Mouse (Mus musculus) cerebellum, adult 2 months (tissue): ENCODE measurements at regions not wholly inside any gene's neighbourhood (a gene's known extent, or its start where the extent isn't known, plus 50 kb on each side); places are given as distances from the start of the nearest gene placed in this dataset.

Experiments
- CTCF ChIP-seq: fragments of 200-500 bp; IDR thresholded peaks from 2 replicates; pipeline ENCODE4 v1.5.1; 2011; ENCODE audit warnings: low read depth, mild to moderate bottlenecking, control low read depth, low read length, moderate library complexity, borderline replicate concordance; ENCODE audit not compliant: insufficient read depth
- POLR2A ChIP-seq: fragments of 200-500 bp; IDR thresholded peaks from 2 replicates; pipeline ENCODE4 v1.6.1; 2011; ENCODE audit warnings: low read length, control low read depth, borderline replicate concordance; ENCODE audit not compliant: insufficient read depth

GRCm38 (mm10) chr19:52768117-52768516, 271.9 kb downstream of the Xpnpep1 start:
- TF ChIP-seq POLR2A (no peak), CTCF (no peak)
